Mouse (Mus musculus) thymus, adult 18-20 months (tissue): ENCODE results near the gene Eps8l3.

Experiments used
- DNase-seq, 2 experiments: peaks; one replicate each; pipeline ENCODE4 v3.0.0; 2022; ENCODE audit warnings: mixed read lengths in 2 of 2

Eps8l3 gene

DNA sequence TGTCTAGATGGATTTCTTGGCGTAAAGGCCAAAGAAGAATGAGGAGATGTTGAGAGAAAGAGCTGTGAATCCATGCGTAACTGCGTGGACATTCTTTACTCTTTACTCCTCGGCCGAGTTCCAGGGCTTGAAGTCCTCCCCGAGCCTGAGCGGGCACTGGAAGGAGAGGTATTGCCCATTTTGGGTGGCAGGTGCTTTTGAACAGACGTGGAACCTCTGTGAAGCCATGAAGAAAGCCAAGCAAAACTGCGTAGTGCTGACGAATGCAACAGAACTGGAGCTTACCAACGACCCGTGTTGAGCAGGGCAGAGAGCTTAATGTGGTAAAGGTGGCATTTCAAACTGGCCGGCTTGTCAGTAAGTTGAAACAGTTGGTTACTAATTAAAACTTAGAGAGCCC lies 21.7 kb downstream of the Eps8l3 start:
- DNase-seq: no peak

DNA sequence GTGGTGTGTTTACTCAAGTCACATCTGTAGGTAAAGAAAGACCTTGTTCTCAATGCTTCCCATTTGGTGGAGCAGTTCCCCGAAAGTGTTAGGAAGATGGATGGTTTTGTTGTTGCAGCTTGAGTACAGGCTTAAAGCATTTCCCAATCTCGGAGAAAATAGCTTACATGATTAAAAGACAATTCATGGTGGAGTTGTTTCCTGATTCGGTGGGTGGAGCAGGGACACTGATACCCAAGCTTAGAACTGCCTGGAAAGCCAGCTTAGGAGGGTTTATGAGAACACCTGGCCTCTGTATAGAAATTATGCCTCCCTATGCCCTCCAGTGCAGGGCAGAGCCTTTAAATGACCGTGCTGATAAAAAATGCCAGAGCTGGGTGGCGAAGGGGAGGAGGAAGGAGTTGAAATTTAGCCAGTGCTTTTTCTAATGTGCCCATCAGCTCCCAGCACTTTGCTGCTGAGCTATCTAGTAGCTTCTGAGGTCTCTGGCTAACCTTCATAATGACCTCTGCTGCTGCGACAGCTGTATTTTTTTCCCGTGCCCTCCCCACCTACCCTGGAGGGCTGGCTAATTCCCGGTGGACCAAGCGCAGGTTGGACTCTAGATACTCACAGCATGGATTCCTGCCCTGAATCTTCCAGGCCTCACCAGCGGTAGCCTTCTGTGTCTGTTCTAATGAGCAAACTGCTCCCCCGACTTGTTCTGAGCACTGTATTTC lies 24.1 kb downstream of the Eps8l3 start:
- DNase-seq: no peak

DNA sequence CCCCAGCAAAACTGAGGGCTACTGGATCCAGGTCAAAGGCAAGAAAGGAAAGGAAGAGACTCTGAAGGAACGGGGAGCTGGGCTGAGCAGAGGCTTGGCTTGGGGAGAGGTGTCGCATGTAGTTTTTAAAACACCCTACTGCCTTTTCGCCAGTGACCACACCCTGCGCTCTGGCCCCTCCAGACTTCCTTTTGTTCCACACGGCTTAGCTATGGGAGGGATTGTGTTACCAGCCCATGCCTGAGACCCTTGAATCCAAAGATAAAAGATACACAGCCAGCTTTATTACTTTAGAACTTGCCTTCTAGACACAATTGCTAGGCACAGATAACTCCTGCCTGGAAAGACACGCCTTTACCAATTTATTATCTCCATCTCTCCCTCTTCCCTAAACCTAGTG lies 28.9 kb downstream of the Eps8l3 start:
- no peak for DNase-seq

DNA sequence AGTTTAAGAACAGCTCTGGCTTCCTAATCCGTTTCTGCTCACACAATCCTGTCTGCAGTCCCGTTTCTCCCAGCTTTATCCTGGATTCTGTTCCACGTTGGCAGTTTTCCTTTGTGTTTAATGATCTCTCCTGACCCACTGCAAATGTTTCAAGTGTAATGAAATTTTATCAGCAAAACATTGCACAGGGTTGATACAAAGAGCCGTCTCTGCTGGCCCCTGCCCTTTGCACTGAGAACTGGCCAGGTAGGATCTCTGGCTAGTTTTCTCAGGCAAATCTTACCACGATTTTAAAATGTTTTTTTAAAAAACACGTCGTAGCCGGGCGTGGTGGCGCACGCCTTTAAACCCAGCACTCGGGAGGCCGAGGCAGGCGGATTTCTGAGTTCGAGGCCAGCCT lies 39.6 kb downstream of the Eps8l3 start:
- DNase-seq: no peak

DNA sequence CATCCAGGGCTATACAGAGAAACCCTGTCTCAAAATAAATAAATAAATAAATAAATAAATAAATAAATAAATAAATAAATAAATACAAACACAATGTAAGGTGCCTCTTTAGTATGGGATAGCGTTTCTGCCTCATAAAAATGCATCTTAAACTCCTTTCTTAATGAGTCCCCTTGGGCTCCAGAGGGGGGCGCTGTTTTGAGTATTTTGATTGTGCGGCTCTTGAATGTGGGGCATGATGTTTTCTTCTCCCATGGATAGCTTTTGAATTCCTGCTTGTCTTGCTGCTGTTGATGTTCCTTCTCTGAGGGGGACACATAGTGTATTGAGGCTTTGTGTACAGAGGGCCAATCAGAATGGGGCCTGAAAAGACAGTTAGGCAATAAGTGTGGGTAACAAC lies 40.1 kb downstream of the Eps8l3 start:
- no peak for DNase-seq

DNA sequence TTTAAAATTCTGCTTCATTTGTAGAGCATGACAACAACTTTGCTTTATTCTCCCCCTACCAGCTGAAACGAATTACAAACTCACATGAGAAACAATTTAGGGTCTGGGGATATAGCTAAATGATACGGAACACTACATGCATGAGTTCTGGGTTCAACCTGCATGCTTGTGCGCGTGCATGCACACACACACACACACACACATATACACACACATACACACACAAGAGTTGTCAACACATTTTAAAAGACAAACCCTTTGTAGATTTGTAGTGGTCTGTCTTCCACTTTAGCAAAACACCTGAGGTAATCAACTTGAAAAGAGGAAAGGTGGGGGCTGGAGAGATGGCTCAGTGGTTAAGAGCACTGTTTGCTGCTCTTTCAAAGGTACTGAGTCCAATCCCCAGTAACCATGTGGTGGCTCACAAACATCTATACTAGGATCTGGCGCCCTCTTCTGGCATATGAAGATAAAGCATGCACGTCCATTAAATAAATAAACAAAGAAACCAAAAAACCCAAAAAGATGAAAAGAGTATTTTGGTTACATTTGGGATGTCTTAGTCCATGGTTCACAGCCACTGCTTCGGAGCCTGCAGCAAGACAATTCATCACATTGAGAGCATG lies 40.9 kb downstream of the Eps8l3 start:
- no peak for DNase-seq

DNA sequence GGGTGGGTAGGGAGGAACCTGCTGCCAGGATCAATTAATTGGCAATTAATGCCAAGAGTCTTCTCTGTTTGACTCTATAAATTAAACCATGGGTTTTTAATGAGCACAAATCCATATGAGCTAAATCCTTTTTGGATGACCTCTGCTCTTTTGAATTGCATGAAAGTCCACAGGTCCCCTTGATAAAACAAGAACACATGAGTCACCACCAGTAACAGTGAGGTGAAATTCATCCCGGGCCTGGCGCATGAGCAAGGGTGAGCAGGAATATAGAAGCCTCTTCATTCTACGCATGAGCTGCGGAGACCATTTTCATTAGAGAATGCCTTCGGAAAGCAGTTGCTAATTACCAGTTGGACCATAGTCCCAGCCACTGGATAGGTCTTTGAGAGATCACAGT lies 43.3 kb downstream of the Eps8l3 start:
- DNase-seq: no peak

DNA sequence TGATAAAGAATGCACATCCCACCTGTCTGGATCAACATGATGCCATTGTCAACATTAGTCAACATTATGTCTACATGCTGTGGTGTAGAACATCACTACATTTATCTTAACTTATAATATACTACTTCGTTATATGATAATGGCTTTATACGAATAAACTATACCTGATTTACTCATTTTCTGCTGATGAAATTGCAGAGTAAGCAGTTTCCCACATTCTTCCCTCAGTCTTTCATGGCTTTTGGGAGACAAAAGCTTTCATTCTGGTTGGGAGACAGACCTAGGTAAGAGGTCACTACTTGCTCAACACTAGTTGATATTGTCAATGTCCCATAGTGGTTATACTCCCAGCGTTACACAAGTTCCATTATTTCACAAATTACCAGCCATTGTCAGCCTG lies 48.3 kb downstream of the Eps8l3 start:
- no peak for DNase-seq

DNA sequence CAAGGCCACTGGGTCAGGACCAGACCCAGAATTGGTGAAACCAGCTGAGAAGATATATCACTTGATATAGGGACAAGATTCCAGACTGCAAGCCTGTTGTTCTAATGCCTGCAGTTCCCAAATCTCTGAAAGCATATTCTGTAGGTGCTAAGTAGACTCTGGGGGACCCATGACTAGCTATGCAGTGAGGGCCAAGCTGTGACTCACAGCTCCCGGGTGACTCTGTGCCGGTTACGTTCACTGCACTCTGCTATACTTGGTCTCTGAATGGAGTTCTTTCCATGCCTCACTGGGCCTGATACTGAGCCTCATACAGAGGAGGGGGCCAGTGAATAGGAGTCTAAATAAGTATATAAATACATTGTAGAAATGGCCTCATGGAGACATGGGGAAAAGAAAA lies 50.8 kb downstream of the Eps8l3 start:
- DNase-seq: no peak

DNA sequence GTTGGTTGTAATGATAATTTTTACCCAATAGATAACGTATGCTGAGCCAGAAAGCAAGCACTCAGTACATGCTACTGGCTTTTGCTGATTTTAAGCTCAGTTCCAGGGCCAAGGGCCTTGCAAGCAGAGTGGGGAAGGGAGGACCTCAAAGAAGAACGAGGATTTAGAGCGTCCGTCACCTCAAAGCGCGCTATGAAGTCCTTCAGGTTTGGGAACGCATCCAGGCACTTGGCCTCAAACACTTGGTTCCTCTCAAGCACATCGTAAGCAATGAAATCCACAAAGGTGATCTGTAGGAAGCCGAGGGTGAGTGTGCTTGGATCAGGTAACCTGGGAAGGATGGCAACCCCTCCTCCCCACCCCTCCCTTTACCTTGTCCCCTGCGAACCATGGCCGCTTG lies 51.7 kb downstream of the Eps8l3 start:
- no peak for DNase-seq

DNA sequence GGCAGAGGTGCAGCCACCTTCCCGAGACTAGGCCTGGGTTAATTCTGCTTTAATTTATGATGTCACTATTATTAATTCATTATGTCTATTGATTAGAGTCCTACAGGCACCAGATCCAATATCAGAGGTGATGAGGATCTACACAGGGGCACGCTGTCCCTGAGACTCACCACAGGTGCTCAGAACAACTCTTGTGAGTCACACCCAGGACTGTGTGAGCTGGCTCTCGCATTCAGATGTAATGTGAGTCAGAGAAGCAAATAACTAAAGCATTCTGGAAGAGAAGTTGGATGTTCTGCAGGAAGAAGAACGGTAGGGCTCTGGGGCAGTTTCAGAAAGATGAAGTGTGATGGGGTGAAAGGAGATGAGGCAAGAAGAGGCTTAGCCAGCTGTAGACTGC lies 52.2 kb downstream of the Eps8l3 start:
- DNase-seq: no peak

DNA sequence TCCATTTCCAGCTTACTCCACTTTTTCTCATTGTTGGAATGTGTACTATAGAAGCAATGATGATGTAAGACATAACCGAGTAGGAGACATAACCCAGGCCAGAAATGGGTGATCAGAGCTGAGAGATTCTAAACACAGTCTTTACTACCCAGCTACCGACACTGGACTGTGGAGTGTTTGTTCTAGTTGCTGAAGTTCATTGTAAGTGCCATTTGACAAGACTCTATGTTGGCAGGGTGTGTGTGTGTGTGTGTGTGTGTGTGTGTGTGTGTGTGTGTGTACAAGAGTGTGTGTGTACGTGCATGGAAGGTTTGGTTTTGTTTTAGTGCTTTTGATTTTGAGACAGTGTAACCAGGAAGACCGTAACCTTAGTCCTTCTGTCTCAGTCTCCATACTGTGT lies 52.7 kb downstream of the Eps8l3 start:
- no peak for DNase-seq

DNA sequence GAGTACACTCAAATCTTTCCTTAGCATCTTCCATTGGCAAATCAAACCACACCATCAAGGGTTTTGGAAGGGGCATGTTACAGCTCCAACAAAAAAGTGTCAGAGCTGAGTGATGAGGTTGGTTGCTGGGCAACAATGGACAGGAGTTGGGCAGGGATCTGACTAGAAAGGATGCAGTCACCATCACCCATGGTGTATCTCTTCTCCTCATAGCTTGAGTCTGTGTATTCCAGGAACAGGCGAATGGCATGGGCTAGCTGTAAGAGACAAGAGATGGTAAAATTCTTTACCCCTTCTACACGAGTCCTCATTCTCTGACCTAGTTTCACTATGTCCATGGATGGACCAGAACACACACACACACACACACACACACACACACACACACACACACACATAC lies 54.1 kb downstream of the Eps8l3 start:
- DNase-seq: no peak

DNA sequence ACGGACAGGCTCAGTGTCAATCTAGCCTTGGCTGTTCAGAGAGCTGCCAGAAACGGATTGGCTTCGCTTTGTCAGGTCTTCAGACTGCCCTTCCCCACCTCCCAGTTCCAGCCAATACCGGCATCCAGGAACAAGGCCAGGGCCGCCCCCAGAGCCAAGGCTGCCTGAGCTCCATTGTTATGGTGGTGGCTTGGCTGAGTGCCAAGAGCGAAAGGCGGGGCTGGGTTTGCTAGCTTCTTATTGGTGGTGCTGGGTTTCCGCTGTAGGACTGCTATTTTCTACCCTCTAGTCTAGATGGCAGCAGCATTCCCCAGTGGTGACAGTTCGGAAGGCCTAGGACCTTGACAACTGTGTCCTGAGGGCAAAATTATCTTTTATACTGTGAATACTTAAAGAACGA lies 54.6 kb downstream of the Eps8l3 start, which contains the start of gene Gstm7:
Gstm7 (minus strand) TSS at position 148 of the 400 bp plus-strand sequence.
- DNase-seq: peak; percentile 83 to 85

DNA sequence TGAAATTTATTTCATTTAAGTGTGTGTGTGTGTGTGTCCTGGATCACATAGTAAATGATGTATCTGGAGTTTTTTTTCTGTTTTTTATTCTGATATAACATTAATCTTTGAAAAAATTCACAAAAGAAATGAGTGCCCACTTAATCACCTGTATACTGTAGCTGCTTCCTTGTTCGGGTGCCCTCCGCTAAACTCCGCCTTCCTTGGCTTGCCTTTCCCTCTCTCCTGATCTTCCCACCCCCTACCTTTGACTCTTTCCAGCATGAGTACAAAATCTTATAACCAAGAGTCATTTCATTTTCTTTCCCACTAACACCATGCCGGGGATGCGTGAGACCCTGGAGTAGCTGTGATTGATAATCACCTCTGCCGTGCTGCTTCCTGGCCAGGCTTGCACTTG lies 55.1 kb downstream of the Eps8l3 start:
- DNase-seq: no peak

DNA sequence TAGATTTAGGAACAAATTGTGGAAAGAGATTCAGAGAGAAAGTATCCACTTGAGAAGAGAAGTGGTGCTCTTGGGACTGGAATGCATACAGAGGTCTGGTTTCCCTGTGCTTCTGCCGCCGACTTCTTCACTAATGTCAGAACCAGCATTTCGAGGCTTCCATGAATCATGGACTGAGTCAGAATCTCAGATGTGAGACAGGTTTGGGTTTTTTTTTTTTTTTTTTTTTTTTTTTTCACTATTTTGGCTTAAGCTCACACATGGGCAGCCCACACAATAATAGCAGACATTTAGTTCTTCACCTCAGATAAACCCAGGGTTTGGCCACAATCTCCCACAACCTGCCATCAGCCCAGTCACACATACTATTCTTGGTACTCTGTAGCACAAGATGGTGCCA lies 58.2 kb downstream of the Eps8l3 start:
- DNase-seq: no peak

DNA sequence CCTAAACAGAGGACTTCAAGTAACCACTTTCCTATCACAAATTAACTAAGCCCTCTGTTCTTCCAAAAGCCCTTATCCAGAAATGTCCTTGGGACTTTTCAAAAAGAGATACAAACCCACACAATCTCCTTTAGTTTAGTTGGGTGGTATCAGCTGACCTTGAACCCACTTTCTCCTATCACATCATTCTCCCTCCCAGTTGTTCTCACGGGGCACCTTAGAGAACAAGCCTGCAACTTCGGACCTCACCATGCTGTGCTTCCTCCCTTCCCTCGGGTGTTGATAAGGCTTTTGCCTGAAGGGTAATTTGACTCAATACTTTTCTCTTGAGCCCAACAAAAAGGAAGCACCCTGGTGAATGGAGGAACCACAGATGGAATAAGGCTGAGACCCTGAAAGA lies 58.9 kb downstream of the Eps8l3 start:
- no peak for DNase-seq

DNA sequence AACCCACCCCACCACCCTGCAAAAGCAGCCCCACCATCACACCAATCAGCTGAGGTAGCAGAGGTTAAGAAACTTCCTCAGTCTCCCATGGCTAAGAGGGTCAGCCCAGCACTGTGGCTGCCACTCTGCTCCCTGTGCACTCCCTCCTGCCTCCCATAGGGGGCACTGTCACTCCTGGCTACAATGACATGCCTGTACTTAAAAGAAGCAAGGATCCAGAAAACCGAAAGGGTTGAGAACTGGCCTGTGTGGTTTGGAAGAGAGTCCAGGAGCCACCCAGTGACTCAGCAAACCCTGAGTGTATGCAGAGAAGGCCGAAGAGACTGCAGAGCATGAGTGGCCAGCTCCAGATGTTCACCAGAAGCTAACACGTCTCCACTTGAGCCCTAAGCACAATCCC lies 62.4 kb downstream of the Eps8l3 start:
- peak; percentile 15 to 18 for DNase-seq

DNA sequence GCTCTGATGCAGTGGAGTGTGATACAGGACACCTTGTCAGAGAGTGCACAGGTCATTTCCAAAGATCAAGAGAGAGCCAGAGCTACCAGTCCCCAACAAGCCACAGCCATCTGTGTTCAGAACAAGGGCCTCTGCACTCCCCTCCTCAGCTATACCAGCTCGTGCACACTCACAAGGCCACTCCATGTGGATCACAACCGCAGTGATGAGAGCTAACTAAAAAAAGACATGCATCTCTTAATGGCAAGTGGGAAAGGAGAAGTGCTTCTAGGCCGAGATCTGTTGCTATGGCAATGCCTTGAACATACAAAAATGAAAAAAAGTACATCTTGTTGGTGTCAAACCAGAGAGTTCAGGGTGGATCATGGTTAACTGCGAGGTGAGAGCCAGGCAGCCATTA lies 62.8 kb downstream of the Eps8l3 start:
- DNase-seq: no peak

DNA sequence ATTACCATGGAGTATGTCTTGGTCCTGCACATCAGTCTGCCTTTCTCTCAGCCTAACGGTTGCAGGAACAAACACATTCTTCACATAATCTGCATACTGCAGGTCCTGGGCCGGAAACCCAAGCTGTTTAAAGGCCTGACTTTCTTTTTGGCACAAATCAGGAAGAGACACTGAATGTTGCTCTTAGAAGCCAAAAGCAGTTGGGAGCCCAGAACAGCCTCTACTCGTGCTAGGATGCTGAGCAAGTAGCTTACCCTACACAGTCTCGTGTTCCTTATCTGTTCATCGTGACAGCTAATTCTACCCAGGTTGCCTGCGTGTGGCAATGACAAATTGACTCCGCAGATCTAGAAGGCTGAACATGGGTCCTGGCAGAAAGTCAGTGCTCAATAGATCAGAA lies 63.5 kb downstream of the Eps8l3 start:
- no peak for DNase-seq

DNA sequence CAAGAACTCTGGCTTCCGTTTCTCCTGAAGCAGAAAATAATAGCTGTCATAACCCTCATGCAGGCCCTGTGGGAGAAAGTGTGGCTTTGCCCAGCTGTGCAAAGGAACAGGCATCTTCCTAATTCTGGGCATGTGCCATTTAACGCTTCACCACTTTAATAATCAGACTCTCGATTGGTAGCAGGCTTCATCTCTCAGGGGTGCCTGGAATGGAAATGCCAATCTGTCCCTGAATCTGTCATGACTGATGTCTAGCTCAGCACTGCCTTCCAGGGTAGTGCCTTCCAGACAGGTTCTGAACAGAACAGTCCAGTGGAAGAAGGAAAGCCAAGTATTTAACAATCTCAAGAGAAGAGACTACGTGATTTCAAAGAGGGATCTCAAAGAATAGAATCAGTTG lies 64.2 kb downstream of the Eps8l3 start:
- DNase-seq: no peak
